Mouse (Mus musculus) T-cell, adult 2 months (primary cell): Measurements from ENCODE around the gene Mier2.

Experiments used
- DNase-seq: peaks from one replicate; pipeline ENCODE4 v3.0.0; 2022; ENCODE audit warnings: low spot score

Mier2 gene

DNA sequence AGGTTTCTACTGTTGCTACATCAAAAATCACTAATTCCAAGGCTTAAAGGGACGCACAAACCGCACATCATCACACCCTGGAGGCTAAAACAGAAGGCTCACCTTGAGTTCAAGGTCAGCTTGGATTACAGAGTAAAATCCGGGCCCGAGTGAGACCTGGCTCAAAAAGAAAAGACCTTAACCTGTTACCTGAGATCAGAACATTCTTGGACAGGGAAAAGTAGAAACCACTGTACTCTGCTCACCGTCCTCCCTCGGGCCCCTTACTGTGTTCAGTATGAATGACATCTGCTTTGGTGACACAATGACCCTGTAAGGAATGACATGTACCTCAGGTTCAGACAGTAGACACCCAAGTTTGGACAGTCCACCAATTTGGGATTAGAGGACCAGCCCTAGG is 19.8 kb upstream of the Mier2 start:
- no peak for DNase-seq

GRCm38 (mm10) chr10:79574350-79574749 is 19.4 kb upstream of the Mier2 start:
- DNase-seq = no peak

- no peak for DNase-seq
Observed at GRCm38 (mm10) chr10:79573611-79574010, 18.6 kb upstream of the Mier2 start.

GRCm38 (mm10) chr10:79571314-79571713 is 16.3 kb upstream of the Mier2 start:
- DNase-seq = no peak

- DNase-seq = no peak
Observed at GRCm38 (mm10) chr10:79569921-79570320, 14.9 kb upstream of the Mier2 start.

DNA sequence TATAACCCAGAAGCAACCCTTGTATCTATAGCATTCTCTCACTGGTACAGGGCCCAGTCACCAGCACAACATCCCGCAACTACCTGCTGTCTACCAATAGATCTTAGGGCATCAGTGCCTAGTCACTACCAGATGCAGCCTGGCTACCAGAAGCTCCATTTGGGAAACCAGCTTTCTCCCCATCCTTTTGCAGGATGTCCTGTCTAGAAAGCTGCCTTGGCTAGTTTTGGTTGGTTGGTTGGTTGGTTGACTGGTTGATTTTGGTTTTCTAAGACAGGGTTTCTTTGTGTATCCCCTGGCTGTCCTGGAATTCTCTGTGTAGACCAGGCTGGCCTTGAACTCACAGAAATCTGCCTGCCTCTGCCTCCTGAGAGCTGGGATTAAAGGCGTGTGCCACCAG is 4.7 kb upstream of the Mier2 start:
- no peak for DNase-seq

DNA sequence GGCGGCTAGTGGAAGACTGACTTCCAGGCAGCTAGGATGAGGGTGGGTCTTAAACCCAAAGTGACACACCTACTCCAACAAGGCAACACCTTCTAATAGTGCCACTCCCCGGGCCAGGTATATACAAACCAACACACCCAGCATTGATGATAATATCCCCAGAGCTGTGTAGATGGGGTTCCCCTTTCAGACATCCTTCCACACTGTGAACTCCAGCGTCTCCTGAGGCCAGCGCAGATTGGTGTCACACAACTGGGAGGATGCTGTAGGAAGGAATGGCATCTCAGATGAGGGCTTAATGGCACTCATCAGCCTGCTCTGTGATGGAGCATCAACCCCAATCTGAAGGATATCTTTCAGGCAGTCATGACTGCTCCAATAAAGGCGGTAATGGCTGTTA is 2.5 kb upstream of the Mier2 start:
- no peak for DNase-seq

GRCm38 (mm10) chr10:79556951-79557350 is 2.0 kb upstream of the Mier2 start:
- DNase-seq = no peak

- DNase-seq = no peak
Observed at GRCm38 (mm10) chr10:79555238-79555724, 282 bp upstream of the Mier2 start.

- DNase-seq = no peak
Observed at GRCm38 (mm10) chr10:79553691-79554090, 1.3 kb downstream of the Mier2 start.

DNA sequence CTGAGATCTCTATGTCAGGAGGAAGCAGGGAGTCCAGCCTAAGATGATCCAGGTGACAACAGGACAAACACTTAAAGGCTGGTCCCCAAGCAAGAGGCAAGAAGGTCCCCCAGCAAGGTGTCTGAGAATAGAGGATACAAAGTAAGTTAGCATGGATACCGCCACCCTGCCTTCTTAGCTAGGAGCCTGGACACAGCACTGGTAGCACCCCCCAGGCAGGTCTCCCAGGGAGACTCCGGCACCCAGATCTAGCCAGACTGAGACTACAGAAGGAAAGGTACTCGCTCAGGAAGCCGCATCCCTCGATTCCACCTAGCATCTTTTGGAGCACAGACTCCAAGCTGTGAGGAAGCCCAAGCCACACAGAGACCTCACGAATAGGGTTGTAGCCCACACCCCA is 1.8 kb downstream of the Mier2 start:
- DNase-seq = no peak

DNA sequence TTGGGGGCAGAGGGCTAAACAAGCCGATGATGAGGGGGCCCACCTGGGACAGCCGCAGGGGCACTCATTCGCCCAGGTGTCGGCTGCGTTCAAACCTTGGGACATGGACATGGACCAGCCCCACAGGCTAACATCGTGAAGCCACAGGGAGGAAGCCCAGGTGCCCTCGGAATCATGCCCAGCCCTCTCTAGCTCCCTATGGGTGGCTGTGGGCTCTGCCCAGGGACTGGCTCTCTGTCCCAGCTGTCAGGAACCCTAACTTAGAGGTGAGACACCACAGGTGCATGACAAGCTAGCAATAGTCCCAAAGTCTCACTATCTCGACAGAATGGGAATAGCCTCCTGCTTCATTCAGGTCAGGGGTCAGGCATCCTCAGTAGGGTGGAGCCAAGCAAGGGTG is 2.5 kb downstream of the Mier2 start:
- no peak for DNase-seq

- no peak for DNase-seq
Observed at GRCm38 (mm10) chr10:79550366-79550765, 4.6 kb downstream of the Mier2 start.

GRCm38 (mm10) chr10:79548971-79549723 is 5.9 kb downstream of the Mier2 start:
- DNase-seq = no peak

GRCm38 (mm10) chr10:79548546-79548945 is 6.5 kb downstream of the Mier2 start:
- no peak for DNase-seq

GRCm38 (mm10) chr10:79547148-79547675 is 7.8 kb downstream of the Mier2 start:
- DNase-seq = no peak

DNA sequence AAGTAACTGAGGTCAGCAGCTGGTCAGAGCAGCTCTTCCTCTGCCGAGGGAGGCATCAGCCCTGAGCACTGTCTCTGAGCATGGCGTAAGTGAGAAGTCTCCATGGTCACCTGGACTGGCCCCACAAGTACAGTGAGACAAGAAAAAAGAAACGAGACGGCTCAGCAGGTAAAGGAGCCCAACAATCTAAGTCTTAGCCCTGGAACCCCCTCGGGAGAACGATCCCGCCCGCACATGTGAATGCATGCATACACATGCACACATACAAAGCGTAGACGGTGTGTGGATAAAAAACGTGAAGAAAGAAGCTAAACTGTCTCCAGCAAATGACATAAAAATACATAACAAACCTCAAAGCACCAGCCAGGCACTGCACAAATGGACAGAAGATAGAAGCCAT is 8.5 kb downstream of the Mier2 start:
- DNase-seq = no peak

GRCm38 (mm10) chr10:79545891-79546290 is 9.1 kb downstream of the Mier2 start:
- DNase-seq = no peak

GRCm38 (mm10) chr10:79544631-79545030 is 10.4 kb downstream of the Mier2 start:
- no peak for DNase-seq

DNA sequence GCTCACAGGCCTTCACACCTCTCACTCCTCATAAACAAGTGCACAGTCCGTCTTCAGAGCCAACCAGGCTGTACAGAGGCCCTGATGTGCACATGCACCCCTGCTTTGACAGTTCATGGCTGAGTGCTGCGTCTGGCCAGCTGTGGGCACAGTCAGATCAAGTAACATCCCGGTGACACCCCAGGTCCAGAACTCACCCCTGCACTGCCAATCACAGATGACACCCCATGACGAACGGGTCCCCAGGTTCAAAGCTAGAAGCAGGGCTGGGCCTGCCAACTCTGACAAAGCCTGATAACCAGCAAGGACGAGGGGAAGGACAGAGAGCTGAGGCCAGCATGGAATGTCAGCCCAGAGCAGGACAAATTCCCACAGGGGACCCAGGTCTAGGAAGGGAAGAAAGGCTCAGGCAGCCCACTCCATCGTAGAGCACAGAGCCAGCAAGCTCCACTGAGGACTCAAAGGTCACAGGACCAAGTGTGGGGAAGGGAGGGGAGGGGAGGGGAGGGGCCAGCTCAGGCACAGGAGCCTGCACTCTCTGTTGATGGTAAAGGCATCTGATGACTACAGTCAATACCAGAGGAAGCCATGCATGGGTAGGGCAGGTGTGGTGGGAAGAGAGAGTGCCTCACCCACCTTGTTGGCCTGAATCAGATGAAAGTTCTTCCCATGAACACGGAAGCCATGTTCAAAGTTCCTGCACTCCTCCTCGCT is 11.0 kb downstream of the Mier2 start:
- DNase-seq = no peak

- DNase-seq = no peak
Observed at GRCm38 (mm10) chr10:79542171-79542570, 12.8 kb downstream of the Mier2 start.

GRCm38 (mm10) chr10:79541522-79541921 is 13.5 kb downstream of the Mier2 start:
- DNase-seq = no peak

DNA sequence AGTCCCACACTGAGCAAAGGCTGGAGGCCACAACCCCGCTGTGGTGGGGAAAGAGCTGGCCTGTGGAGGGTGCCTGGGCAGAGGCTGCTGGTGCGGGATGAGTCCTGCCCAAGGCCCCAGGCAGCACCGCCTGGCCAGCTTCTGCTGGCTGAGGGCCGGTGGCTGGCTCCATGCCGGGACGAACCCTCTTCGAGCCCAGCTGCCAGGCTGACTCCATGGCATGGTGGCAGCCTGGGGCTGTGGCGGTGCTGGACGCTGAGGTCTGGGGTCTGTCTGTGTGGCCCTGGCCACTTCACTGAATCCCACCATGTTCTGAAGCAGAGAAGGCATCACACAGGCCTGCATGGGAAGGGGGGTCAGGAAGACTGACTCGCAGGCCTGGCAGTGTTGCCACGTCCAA is 14.3 kb downstream of the Mier2 start:
- DNase-seq = no peak
